Mouse (Mus musculus) E14TG2a.4 (cell line): ENCODE results near the gene 2010111I01Rik.

Experiments
- CTCF ChIP-seq: conservative IDR thresholded peaks from 2 replicates; pipeline ENCODE4 v1.5.1; 2014; ENCODE audit warnings: low read length
- NANOG ChIP-seq: IDR thresholded peaks from 2 replicates; pipeline ENCODE4 v1.6.1; 2014; ENCODE audit warnings: borderline replicate concordance, low read length, mixed read lengths
- POU5F1 ChIP-seq: IDR thresholded peaks from 2 replicates; pipeline ENCODE4 v1.6.1; 2014; ENCODE audit warnings: low read length, borderline replicate concordance

GRCm38 (mm10) chr13:63324978-63325848 lies 360.5 kb downstream of the 2010111I01Rik start:
- TF ChIP-seq CTCF (no peak), POU5F1 (no peak), NANOG (no peak)
